Mouse (Mus musculus): ENCODE measurements around the gene Creb3l2.
"Not testable (repeated sequence)": the region's sequence is repeated elsewhere in the genome, so short reads cannot be mapped to it uniquely, and the experiment has no call there.

Creb3l2 gene

DNA sequence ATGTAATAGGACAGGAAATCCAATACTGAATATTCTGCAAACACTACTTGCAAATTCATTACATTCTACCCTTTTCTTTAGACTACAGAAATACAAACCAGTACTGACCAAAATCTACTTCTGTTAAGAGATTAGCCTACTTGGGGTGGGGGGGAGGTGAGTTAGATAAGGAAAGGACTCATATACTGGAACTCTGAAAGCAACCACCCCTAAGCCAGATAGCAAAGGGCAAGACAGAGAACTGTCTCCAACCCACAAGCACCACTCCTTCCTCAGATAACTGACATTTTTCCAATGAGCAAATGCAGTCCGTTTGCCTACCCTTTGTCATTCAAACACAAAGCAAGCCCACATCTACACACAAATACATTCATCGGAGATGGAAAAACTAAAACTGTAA, 32.1 kb downstream of the Creb3l2 start:
- DNase-seq (ENCODE audit: low spot score) = no peak

DNA sequence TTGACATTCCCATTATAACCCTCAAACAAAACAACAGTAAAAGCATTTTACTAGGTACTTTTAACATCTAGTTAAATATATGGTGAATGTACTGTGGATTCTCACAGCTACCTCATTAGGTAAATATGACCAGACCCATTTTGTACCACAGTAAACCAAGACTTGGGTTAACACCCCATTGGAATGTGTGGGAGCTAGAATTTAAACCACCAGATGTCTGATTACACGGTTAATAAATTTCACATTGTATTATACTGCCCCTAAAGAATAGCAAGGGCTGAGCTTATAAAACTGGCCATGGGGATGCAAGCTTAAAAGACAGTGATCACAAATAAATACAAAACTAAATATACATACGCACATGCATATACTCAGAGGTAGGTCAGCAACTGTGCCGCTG, 34.1 kb downstream of the Creb3l2 start:
- no peak for DNase-seq (ENCODE audit: low spot score)

DNA sequence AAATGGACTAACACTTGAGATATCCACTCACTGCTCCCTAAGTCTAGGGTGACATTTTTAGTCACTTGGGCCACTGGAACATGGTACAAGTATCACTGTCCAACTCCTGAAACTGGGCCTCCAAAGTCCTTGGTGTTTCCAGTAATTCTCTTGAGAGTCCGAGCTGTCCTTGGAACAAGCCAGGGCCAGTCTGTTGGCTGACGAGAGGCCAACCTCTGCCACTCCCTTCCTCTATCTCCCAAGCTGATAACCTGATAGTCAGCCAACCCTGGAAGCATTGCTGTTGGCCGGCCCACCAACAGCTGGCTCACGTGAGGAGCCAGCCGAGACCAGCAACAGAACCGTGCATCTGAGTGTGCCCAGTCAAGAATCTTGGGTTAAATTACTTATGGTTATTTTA, 35.0 kb downstream of the Creb3l2 start:
- no peak for DNase-seq (ENCODE audit: low spot score)

DNA sequence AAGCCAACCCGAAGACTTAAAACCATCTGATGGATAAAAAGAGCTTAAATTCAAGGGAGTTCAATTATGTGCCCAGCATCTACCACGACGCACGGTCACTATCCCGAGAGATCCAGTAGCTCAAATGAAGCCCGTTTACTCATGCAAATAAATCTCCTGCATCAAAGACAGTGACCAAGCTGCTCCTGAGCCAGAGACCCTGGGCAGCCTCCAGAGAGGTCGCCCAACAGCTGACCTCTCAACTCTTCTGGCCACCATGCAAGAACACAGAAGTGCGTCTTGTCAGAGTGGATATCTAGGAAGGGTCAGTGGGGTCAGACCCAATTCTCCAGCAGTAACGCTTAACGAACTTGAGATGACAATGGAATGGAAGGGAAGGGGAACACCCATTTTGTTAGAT, 35.9 kb downstream of the Creb3l2 start:
- DNase-seq (ENCODE audit: low spot score) = no peak

DNA sequence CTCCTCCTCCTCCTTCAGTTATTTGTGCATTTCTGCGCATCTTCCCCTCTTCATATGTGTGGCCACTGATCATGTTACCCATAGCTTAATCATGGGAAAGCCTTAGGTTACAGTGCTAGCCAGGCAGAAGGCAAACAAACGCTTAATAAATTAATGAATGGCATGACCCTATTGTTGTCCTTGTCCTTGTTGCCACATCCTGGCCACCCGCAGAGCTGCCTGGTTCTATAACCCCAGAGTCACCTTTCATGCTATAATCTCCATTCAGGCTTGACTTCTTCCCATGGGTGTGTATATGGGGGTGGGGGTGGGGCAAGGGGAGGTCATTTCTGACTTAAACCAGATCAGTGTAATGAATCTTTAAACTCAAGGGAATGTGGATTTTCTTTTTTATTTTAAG, 37.6 kb downstream of the Creb3l2 start:
- DNase-seq (ENCODE audit: low spot score) = no peak

DNA sequence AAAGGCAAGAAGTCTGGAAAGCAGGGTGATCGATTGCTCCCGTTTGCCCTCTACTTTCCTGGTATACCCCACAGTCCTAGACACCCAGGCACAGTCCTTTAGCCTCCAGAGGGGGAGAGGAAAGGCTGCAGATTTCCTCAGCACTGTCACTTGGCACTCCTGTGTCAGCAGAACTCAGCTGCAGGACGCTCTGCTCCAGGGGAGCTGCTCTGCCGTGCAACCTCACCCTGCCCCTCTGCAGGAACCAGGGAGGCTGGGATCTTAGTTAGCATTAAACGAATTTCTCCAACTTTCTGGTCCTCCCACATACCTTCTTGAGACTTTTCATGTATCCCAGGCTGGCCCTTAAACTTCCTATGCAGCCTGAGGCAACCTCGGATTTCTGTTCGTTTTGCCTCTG, 40.0 kb downstream of the Creb3l2 start:
- DNase-seq (ENCODE audit: low spot score) = no peak

DNA sequence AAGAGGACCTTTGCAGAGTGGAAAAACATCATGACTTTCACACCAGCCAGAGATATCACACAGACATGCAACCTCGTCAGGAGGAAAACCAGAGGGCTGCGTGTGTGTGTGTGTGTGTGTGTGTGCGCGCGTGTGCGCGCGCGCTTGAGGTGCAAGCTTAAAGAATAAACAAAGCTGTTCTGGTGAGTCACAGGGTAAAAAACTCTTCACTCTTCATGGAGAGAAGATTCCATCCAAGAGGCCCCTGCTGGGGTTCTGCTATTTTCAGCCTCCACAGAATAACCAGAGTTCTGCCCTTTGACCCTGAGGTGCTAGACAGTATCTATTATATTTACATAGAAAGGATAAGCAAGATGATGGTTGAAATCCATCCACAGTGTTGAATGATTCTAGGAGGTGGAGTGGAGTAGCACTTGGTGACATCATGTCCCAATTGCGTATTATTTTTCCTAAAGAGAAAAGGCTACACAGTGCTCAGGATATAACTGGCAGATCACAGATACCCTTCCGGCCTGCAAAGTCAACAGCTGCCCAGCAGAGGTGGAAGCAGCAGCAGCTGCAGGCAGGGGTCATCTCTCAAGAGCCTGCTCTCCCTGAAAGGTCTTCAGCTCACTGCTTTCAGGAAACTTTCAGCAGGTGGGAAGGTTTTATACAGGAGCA, 41.0 kb downstream of the Creb3l2 start:
- DNase-seq (ENCODE audit: low spot score) = no peak

DNA sequence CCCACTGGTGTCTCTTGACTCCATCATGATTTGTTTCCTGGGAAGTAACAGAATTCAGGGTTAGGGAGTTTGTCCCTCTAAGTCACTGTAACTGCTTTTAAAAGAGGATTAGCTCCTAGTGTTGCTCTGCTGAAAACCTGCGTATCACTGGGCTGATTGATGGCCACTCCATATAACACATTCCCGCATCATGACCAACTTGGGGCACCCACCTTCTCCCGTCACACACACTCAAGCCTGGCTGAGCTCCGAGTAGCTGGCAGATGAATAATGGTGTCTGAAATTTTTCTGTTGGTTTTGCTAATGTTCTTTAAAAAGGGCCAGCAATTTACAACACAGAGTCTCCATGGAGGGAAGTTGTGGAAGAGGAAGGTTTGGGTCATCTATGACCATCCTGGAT, 41.8 kb downstream of the Creb3l2 start:
- no peak for DNase-seq (ENCODE audit: low spot score)

DNA sequence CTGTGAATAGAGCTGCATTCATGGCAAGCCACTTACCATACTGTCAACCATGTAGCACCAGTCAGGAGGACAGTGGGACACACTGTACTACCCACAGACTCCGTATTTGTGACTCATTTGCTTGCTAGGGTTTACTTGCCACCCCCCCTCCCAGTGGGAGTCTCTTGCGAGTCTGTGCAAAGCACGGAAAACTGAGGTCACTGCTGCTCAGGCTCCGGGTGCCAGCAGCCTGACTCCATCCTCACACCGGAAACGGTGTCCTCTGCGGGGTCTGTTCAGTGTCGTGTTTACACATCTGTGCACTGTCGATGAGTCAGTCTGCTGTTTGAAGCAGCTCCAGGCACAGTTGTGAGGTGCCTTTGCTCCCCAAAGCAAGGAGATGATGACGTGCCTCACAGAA, 43.0 kb downstream of the Creb3l2 start:
- no peak for DNase-seq (ENCODE audit: low spot score)

DNA sequence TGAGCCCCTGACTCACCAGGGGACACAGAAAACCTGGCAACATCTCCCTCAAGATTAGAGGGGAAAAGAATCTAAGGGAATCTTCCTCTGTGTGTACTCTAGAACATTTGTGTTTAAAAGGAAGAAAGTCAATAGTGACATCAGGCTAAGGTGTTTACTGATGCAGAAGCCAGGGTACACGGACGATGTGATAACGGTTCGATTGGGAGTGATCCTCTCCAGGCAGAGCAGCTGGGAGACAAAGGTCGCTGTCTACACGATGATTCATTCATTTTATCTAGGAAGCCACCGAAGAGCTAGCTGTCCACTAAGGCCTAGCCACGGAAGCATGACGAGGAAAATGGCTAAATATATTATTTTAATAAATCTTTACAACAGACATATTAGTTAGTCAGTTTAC, 44.0 kb downstream of the Creb3l2 start:
- no peak for DNase-seq (ENCODE audit: low spot score)

DNA sequence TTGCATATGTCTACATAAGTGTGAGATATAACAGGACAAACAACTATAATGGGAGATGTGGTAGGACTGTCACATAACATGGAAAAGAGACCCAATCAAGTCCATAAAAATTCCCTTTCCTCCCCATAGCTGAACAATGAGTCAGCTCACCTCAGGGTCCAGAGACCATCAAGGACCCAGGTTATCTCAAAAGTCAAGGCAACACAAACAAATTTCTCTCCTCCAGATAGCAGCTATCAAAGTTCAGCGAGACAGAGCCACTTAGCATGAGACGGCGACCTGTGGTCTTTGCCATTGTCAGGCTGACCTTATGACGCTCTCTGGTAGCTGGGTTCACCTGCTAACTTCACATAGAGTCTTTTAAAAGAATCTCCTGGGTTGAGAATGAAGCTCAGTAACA, 44.7 kb downstream of the Creb3l2 start:
- DNase-seq (ENCODE audit: low spot score) = no peak

DNA sequence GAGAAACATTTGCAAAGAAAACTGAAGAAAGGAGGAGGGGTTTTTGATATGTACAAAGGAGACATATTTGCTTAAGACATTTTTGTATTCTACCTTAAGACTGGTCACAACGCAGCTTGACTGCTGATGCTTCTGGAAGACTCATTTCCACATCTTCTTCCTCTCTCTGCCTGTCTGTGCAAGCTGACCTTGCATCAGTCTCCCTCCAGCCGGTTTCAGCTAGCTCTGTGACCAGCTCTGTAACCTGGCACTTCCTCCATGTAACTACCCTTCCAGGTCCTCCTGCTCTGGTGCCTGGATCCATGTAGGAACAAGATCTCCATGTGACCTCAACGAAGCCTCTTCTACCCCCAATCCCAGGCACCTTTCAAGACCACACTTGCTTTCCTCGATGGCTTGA, 45.8 kb downstream of the Creb3l2 start:
- DNase-seq (ENCODE audit: low spot score) = no peak

DNA sequence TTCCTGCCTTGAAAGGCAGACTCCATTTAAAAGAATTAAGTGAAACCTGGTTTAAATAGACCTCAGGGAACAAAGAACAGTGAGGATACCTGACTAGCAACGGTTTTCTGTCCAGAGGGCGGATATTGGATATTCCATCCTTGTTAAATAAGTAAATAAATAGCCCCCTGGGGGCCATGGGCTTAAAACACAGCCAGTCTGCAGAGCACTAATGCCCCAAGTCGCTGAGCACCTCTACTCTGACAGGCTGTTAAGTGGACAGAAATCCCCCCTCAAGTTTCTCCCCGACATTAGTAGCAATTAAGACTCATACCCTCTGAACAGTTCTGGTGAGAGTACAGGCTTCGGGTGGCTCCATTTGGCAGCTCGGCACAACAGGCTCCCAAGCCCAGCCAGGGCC, 48.7 kb downstream of the Creb3l2 start:
- no peak for DNase-seq (ENCODE audit: low spot score)

DNA sequence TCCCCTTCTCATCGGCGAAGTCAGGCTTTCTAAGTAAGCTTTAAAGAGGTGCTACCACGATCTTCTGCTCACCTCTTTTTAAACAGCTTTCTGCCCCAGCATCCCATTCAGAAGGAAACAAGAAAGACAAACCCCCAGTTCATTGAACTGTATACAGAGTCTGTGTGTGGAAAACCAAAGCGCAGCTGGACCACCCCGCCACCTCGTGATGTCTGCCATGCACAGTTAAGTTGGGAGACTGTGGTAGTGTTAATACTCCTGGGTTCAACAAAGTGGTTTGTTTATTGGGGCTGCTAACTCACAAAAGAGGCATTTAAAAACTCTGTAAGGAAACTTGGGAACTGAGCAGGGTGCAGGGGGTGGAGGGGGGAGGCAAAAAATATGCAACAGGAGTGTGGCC, 49.7 kb downstream of the Creb3l2 start:
- DNase-seq (ENCODE audit: low spot score) = no peak

DNA sequence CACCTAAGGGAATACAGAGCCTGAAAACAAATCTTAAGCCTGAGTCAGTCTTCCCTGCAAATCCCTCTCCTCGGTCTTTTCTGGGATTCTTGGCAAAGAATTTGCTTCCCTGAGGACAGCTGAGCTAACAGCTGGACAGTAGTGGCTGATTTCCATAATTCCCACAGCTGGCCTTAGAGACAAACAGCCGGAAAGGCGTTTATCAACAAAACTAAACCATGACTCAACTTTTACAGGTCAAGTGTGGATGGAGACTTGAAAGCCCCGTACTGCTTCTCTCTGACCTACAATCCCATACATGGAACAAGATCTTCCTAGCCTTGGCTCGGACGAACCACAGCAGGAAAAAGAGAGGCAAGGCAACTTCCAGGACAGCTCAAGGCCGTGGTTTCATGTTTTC, 50.6 kb downstream of the Creb3l2 start:
- no peak for DNase-seq (ENCODE audit: low spot score)

DNA sequence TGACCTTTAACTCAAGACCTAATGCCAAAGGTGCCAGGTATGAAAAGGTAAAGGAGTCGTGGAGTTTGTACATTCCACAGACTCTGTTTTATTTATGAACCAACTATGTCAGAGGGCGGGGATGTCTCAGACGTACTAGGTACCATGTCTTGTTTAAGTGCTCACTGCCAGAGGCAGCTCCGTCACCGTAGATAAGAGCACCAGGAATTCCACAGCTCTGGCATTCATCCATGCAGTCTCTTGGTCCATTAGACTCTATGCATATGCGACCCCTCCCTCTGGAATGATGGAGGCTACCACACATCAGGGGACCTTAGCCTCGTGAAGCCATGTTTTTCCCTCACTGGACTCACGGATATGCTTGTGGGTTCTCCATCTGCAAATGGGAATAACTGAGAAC, 53.0 kb downstream of the Creb3l2 start:
- no peak for DNase-seq (ENCODE audit: low spot score)

DNA sequence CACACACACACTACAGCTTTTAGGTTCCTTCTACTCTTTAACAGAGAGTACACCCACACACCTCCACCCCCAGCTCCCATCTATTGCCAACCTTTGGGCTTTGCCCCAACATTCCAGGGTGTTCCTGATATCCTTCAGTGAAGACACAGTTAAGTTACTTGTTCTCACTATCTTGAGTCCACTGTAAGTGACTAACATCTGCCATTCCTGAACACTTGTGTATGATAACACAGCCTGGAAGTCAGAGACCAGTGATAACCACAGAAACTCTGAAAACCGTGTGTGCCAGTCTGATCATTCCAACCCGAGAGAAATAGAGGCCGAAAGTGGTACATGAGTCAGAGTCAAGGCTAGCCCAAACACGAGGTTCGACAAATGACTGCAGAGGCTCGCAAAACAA, 53.4 kb downstream of the Creb3l2 start:
- no peak for DNase-seq (ENCODE audit: low spot score)

DNA sequence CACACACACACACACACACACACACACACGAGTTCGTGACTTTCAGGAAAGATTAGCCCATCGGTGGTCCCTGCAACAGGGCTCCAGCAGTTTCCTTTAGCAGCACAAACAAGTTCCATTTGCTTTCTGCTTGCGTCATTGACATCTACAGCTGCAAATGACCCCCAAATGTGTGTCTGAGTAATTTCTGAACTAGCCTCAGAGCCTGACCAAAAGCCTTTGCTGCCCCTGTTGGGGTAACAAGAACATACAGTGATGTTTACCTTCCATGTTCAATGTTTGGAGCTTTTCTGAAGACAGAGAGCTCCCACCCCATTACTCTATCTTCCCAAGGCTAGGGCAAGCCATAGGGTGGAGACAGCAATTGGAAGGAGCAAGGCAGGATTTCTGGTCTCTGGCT, 54.7 kb downstream of the Creb3l2 start:
- DNase-seq (ENCODE audit: low spot score) = no peak

DNA sequence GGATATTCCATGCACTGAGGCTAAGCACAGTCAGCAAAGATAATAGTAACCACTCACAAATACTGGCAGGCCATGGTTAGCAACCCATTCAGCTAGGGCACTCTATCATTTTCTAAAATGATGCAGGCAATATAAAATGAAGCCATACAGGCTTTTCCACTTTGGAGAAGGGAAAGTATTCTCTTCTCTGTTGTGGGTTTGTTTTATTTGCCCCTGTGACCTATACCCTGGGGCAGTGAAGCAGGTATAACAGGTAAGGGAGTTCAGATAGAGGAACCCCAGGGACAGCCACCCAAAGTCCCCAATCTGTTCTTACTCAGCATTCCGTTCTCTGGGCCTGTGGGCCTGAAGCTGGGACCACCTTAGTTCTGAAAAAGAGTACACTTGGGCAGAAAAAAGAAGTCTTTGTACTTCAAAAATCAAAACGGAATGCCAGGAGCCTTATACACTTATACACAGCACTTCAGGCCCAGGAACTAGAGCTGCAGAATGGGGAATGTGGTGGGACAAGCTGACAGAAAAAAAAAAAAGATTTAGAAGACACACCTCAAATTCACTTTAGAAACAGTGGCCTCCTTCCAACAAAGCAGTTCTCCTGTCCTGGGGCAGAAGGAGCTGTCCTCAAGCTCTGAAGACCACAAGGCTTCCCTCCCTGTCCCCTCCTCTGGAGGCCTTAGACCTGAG, 56.2 kb downstream of the Creb3l2 start:
- no peak for DNase-seq (ENCODE audit: low spot score)

DNA sequence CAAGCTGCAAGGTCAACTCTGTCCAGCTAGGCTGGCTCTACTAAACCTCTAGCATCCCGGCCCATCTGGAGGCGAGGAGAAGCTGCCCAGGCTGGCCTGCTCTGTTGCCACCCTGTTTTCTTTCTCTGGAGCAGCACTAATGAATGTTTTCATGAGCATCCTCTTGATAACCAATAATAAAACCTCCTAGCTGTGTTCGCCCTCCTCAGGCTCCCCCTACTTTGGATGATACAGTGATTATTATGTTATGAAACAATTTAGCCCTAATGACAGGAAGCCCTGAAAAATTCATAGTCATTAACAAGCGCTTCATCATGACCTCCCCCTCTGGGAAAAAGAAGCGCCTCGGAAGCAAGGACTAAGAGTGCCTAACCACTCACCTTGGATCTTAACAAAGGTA, 59.2 kb downstream of the Creb3l2 start:
- DNase-seq (ENCODE audit: low spot score) = no peak

DNA sequence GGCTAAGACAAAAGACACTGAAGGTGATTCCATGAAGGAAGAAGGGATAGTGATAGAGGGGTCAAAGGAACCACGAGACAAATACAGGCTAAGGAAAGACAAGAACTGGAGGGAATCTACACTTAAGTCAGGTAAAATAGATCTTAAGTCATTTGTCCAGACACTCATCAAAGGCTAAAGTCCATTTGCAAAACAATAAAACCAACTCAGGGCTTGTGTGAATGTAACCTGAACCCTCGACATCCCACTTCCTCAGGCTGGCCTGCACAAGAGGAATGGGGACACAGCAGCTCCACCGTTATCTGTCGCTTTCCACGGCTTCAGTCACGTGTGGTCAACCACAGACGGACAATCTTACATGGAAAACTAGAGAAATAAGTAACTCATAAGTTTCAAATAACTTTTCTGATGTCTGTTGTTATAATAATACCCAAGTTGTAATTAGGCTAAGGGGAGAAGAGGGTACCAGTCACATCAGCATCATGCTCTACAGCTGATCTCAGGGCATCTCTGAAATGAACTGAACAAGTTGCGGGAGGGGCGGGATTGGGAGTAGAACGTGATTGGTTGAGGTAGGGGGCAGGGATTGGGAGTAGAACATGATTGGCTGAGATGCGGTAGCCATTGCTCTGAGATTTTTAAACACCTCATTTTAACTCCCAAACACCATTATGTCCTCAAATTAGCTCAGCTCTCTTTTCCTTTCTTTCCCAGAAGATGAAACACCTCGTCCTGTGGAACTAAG, 63.9 kb downstream of the Creb3l2 start:
- no peak for DNase-seq (ENCODE audit: low spot score)

DNA sequence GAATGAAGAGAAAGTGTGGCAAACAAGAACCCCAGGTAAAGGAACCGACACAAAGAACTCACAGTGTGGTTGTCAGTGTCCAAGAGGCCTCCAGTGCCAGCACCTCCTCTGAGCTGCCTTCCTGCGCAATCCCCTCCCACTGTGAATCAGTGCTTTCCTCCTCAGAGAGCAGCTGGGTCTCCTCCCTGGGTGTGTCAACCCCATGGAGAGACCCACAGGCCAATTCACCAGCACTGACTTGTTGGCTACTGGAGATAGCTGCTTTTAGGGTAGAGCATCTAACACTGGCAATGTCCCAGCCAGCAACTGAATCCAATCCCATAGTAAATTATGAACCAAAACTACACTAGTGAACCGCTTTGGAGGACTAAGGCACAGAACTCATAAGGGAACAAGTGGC, 64.6 kb downstream of the Creb3l2 start:
- not testable (repeated sequence) for DNase-seq (ENCODE audit: low spot score)

DNA sequence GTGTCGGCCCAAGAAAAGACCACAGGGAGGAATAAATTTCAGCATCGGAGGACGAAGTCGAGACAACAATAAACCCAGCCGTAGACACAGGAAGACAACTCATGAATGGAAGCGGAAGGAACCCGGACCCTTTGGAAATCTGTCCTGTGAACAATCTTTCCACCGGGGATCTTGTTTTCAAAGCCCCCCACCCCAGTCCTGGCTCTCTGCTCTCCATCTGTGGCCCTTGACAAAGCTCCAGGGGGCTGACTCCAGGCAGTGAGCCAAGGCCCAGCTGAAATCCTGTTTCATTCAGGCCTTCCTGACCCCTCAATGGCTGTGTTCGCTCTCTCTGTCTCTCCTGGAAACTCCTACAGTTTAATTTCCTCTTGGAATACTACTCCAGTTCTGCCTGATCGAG, 66.5 kb downstream of the Creb3l2 start:
- no peak for DNase-seq (ENCODE audit: low spot score)

DNA sequence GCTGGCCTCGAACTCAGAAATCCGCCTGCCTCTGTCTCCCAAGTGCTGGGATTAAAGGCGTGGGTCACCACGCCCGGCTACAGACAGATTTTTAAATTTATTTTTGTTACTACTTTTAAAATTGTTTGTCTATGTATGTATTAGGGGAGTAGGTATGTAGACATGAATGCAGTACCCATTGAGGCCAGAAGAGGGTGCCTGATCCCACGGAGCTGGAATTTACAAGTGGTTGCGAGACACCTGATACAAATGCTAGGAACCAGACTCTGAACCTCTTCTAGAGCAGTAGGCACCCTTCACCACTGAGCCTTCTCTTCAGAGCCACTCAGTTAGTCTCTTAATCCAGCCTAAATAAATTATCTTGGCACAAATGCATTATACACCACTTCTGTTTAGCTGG, 70.6 kb downstream of the Creb3l2 start:
- DNase-seq (ENCODE audit: low spot score) = no peak

All from layer of hippocampus, adult 9-10 months (tissue).